Mouse (Mus musculus): ENCODE measurements around the gene Abca5.
"Not testable (repeated sequence)": the region's sequence is repeated elsewhere in the genome, so short reads cannot be mapped to it uniquely, and the experiment has no call there.

Gene Abca5

GRCm38 (mm10) chr11:110337289-110338245 is at the start of gene Abca5:
Gene Abca5, minus strand, starts transcription at chr11:110337716.
- DNase-seq = peak; percentile 94

GRCm38 (mm10) chr11:110385487-110385886 is 48.0 kb upstream of the Abca5 start:
- no peak for DNase-seq

- no peak for DNase-seq
Observed at GRCm38 (mm10) chr11:110380310-110380668, 42.8 kb upstream of the Abca5 start.

GRCm38 (mm10) chr11:110379661-110380309 is 42.3 kb upstream of the Abca5 start:
- peak; percentile 65 for DNase-seq

- no peak for DNase-seq
Observed at GRCm38 (mm10) chr11:110374036-110374435, 36.5 kb upstream of the Abca5 start.

- DNase-seq = no peak
Observed at GRCm38 (mm10) chr11:110372266-110372954, 34.9 kb upstream of the Abca5 start.

- no peak for DNase-seq
Observed at GRCm38 (mm10) chr11:110371827-110372226, 34.3 kb upstream of the Abca5 start.

GRCm38 (mm10) chr11:110369312-110370019 is 31.9 kb upstream of the Abca5 start:
- DNase-seq = no peak

- DNase-seq = no peak
Observed at GRCm38 (mm10) chr11:110367638-110368037, 30.1 kb upstream of the Abca5 start.

- DNase-seq = no peak
Observed at GRCm38 (mm10) chr11:110366902-110367301, 29.4 kb upstream of the Abca5 start.

GRCm38 (mm10) chr11:110365016-110365415 is 27.5 kb upstream of the Abca5 start:
- DNase-seq = peak; percentile 60

GRCm38 (mm10) chr11:110357756-110358551 is 20.4 kb upstream of the Abca5 start:
- DNase-seq = peak; percentile 74

- not testable (repeated sequence) for DNase-seq
Observed at GRCm38 (mm10) chr11:110355131-110355530, 17.6 kb upstream of the Abca5 start.

- no peak for DNase-seq
Observed at GRCm38 (mm10) chr11:110354261-110354660, 16.7 kb upstream of the Abca5 start.

- no peak for DNase-seq
Observed at GRCm38 (mm10) chr11:110348170-110348569, 10.7 kb upstream of the Abca5 start.

GRCm38 (mm10) chr11:110347768-110348167 is 10.3 kb upstream of the Abca5 start:
- no peak for DNase-seq

GRCm38 (mm10) chr11:110336814-110337288 is 665 bp downstream of the Abca5 start:
- peak; percentile 62 for DNase-seq

GRCm38 (mm10) chr11:110330093-110330492 is 7.4 kb downstream of the Abca5 start:
- peak; percentile 78 for DNase-seq

- DNase-seq = peak; percentile 87
Observed at GRCm38 (mm10) chr11:110322266-110322665, 15.2 kb downstream of the Abca5 start.

GRCm38 (mm10) chr11:110306475-110307168 is 30.9 kb downstream of the Abca5 start:
- no peak for DNase-seq

- DNase-seq = peak; percentile 36
Observed at GRCm38 (mm10) chr11:110303411-110303810, 34.1 kb downstream of the Abca5 start.

All from retina, postnatal 1 day (tissue).